ENCODE assay signal across 8 mouse cellular contexts in genomic region chr11:49168839-49169611, GRCm38 (mm10). TPM values are rescaled to one million over a fixed set of nuclear protein-coding genes. Genes with fewer than 3 reads are reported as not detected.
A peak's percentile ranks its signal among the peaks of the same experiment; 100 is the strongest.
DNase-seq lines count a peak whose midpoint lies in the region; ATAC-seq and TF ChIP-seq lines count a peak whose summit lies in the region.

No protein-coding gene starts in this region.

- peak overlapping the region; percentile 65 for H3K4me2 ChIP-seq in hindbrain, embryonic 11.5 days (replicated peaks; ENCODE audit: low read depth, low read length)
- peak overlapping the region; percentile 49 for H3K4me2 ChIP-seq in limb, embryonic 15.5 days
- peak overlapping the region; percentile 73 for H3K4me2 ChIP-seq in neural tube, embryonic 15.5 days

- H3K27ac ChIP-seq in kidney, adult 2 months (ENCODE audit: insufficient read depth, low read depth, low read length): no peak overlapping the region
- no peak overlapping the region for H3K27ac ChIP-seq in hindbrain, embryonic 11.5 days (ENCODE audit: low read depth, low read length)
- H3K27ac ChIP-seq in limb, embryonic 15.5 days: no peak overlapping the region
- no peak overlapping the region for H3K27ac ChIP-seq in neural tube, embryonic 15.5 days (replicated peaks)

- no peak for DNase-seq in kidney, adult 2 months
- no peak for DNase-seq in kidney, adult 8-10 months
- DNase-seq in embryo, embryonic 10 days (ENCODE audit: low spot score): peak; percentile 31
- peak; percentile 51 for DNase-seq in hindbrain, embryonic 11.5 days (ENCODE audit: low spot score)
- no peak for DNase-seq in spleen, adult 12 weeks (ENCODE audit: low spot score)
- no peak for DNase-seq in B cell, adult 2 months

- WGBS in kidney, adult 2 months: 16% methylated on average over 50 of the region's 50 CpGs
- WGBS in hindbrain, embryonic 11.5 days: 8% methylated on average over 50 of the region's 50 CpGs
- WGBS in limb, embryonic 15.5 days: 6% methylated on average over 50 of the region's 50 CpGs
- 5% methylated on average over 49 of the region's 50 CpGs for WGBS in neural tube, embryonic 15.5 days

- no peaks in the 10 kb centered on the region for H3K9me3 ChIP-seq in hindbrain, embryonic 11.5 days (ENCODE audit: control insufficient read depth, low read length)
- H3K9me3 ChIP-seq in limb, embryonic 15.5 days: no peaks in the 10 kb centered on the region
- H3K9me3 ChIP-seq in neural tube, embryonic 15.5 days (replicated peaks): peaks cover 5% of the 10 kb centered on the region; the same call in 1 of the 2 replicates

- TF ChIP-seq POLR2A in kidney, adult 2 months (IDR thresholded peaks at IDR 0.05; ENCODE audit: low read depth, low read length): no peak

- ATAC-seq in hindbrain, embryonic 11.5 days (ENCODE audit: low FRiP score): peak; percentile 78
- ATAC-seq in limb, embryonic 15.5 days (ENCODE audit: insufficient number of reproducible peaks, low FRiP score, low TSS enrichment, low read depth): no peak
- ATAC-seq in neural tube, embryonic 15.5 days (ENCODE audit: low FRiP score): peak; percentile 86

- 0 out of 2 replicates have a peak overlapping the region, but pooled peaks have one; percentile 27 for H3K9ac ChIP-seq in hindbrain, embryonic 11.5 days (ENCODE audit: low read depth, low read length)
- no peak overlapping the region for H3K9ac ChIP-seq in limb, embryonic 15.5 days
- H3K9ac ChIP-seq in neural tube, embryonic 15.5 days (replicated peaks): peak overlapping the region; percentile 27; the same call in 1 of the 2 replicates

- peak overlapping the region; percentile 20; the same call in 1 of the 2 replicates for H3K4me3 ChIP-seq in kidney, adult 2 months (ENCODE audit: insufficient read depth, low read depth, low read length)
- H3K4me3 ChIP-seq in hindbrain, embryonic 11.5 days (ENCODE audit: low read depth, low read length): peak overlapping the region; percentile 29
- peak overlapping the region; percentile 28 for H3K4me3 ChIP-seq in limb, embryonic 15.5 days
- peak overlapping the region; percentile 46 for H3K4me3 ChIP-seq in neural tube, embryonic 15.5 days (replicated peaks)

- no peaks in the 10 kb centered on the region for H3K36me3 ChIP-seq in kidney, adult 2 months (ENCODE audit: control insufficient read depth, insufficient read depth, low read length)
- H3K36me3 ChIP-seq in hindbrain, embryonic 11.5 days (ENCODE audit: control insufficient read depth, insufficient read depth, low read length): no peaks in the 10 kb centered on the region
- no peaks in the 10 kb centered on the region for H3K36me3 ChIP-seq in limb, embryonic 15.5 days
- H3K36me3 ChIP-seq in neural tube, embryonic 15.5 days: no peaks in the 10 kb centered on the region

- H3K27me3 ChIP-seq in kidney, adult 2 months (replicated peaks; ENCODE audit: control insufficient read depth, insufficient read depth, low read length): no peaks in the 10 kb centered on the region
- H3K27me3 ChIP-seq in hindbrain, embryonic 11.5 days (ENCODE audit: control insufficient read depth, insufficient read depth, low read length): peaks cover 14% of the 10 kb centered on the region; the same call in 1 of the 2 replicates
- H3K27me3 ChIP-seq in limb, embryonic 15.5 days: peaks cover 31% of the 10 kb centered on the region
- peaks cover 19% of the 10 kb centered on the region for H3K27me3 ChIP-seq in neural tube, embryonic 15.5 days (replicated peaks)

- peaks cover 5% of the 10 kb centered on the region for H3K4me1 ChIP-seq in kidney, adult 2 months (ENCODE audit: control insufficient read depth, insufficient read depth, low read length)
- no peaks in the 10 kb centered on the region for H3K4me1 ChIP-seq in hindbrain, embryonic 11.5 days (replicated peaks; ENCODE audit: control insufficient read depth, insufficient read depth, low read length)
- peaks cover 6% of the 10 kb centered on the region for H3K4me1 ChIP-seq in limb, embryonic 15.5 days
- H3K4me1 ChIP-seq in neural tube, embryonic 15.5 days: peaks cover 8% of the 10 kb centered on the region

- no peak for TF ChIP-seq CTCF in kidney, adult 2 months (conservative IDR thresholded peaks at IDR 0.05; ENCODE audit: insufficient read depth, insufficient read length, low read depth, low read length)

RNA-seq across cellular contexts. Expression of gene Olfr1394, which starts 14.8 kb away (rescaled TPM):
- polyA plus RNA-seq in kidney, adult 2 months (2012; rRNA removed): 0.02 TPM in 1 of 2 replicates, not detected in the other
- not detected in 2 replicates for polyA plus RNA-seq in hindbrain, embryonic 11.5 days (2014; fragmentation: Nextera tagmentation; extraction: Ambion mirVana)
- polyA plus RNA-seq in limb, embryonic 15.5 days (2015; fragmentation: Nextera tagmentation; extraction: Ambion mirVana): not detected in 2 replicates
- polyA plus RNA-seq in neural tube, embryonic 15.5 days (2015; fragmentation: Nextera tagmentation; extraction: Ambion mirVana): not detected in 2 replicates

RNA-seq across cellular contexts. Expression of gene Btnl9, which starts 17.9 kb away (rescaled TPM):
- 6.4 and 7.5 TPM in 2 replicates for polyA plus RNA-seq in kidney, adult 2 months (2012; rRNA removed)
- polyA plus RNA-seq in hindbrain, embryonic 11.5 days (2014; fragmentation: Nextera tagmentation; extraction: Ambion mirVana): 0.10 TPM in 1 of 2 replicates, not detected in the other
- polyA plus RNA-seq in limb, embryonic 15.5 days (2015; fragmentation: Nextera tagmentation; extraction: Ambion mirVana): 1.8 and 2.0 TPM in 2 replicates
- polyA plus RNA-seq in neural tube, embryonic 15.5 days (2015; fragmentation: Nextera tagmentation; extraction: Ambion mirVana): 0.17 and 0.59 TPM in 2 replicates

RNA-seq across cellular contexts. Expression of gene Olfr1395, which starts 27.0 kb away (rescaled TPM):
- polyA plus RNA-seq in kidney, adult 2 months (2012; rRNA removed): not detected in 2 replicates
- polyA plus RNA-seq in hindbrain, embryonic 11.5 days (2014; fragmentation: Nextera tagmentation; extraction: Ambion mirVana): not detected in 2 replicates
- polyA plus RNA-seq in limb, embryonic 15.5 days (2015; fragmentation: Nextera tagmentation; extraction: Ambion mirVana): not detected in 2 replicates
- not detected in 2 replicates for polyA plus RNA-seq in neural tube, embryonic 15.5 days (2015; fragmentation: Nextera tagmentation; extraction: Ambion mirVana)

RNA-seq across cellular contexts. Expression of gene Zfp62, which starts 34.1 kb away (rescaled TPM):
- polyA plus RNA-seq in kidney, adult 2 months (2012; rRNA removed): 2.0 and 2.6 TPM in 2 replicates
- 59.0 and 63.2 TPM in 2 replicates for polyA plus RNA-seq in hindbrain, embryonic 11.5 days (2014; fragmentation: Nextera tagmentation; extraction: Ambion mirVana)
- 33.8 and 36.9 TPM in 2 replicates for polyA plus RNA-seq in limb, embryonic 15.5 days (2015; fragmentation: Nextera tagmentation; extraction: Ambion mirVana)
- 33.6 and 38.2 TPM in 2 replicates for polyA plus RNA-seq in neural tube, embryonic 15.5 days (2015; fragmentation: Nextera tagmentation; extraction: Ambion mirVana)

RNA-seq across cellular contexts. Expression of gene Olfr1396, which starts 54.4 kb away (rescaled TPM):
- 2.7 and 4.1 TPM in 2 replicates for polyA plus RNA-seq in kidney, adult 2 months (2012; rRNA removed)
- polyA plus RNA-seq in hindbrain, embryonic 11.5 days (2014; fragmentation: Nextera tagmentation; extraction: Ambion mirVana): not detected in 2 replicates
- polyA plus RNA-seq in limb, embryonic 15.5 days (2015; fragmentation: Nextera tagmentation; extraction: Ambion mirVana): not detected in 2 replicates
- polyA plus RNA-seq in neural tube, embryonic 15.5 days (2015; fragmentation: Nextera tagmentation; extraction: Ambion mirVana): not detected in 2 replicates

Comparison
In these comparisons a context has a peak if more than half of its experiments do, and no peak if none do; other contexts are left out.
1. DNase-seq: peak in embryo, embryonic 10 days (single experiment) and hindbrain, embryonic 11.5 days (single experiment); none in kidney, adult 2 months (single experiment), kidney, adult 8-10 months (0 of 2), spleen, adult 12 weeks (single experiment) and B cell, adult 2 months (0 of 2).
2. Peak in every context shown above with its lines, with median percentiles within 50 percentile points of each other: H3K4me3 ChIP-seq and H3K4me2 ChIP-seq.